In genomic region chr10:63154226-63154625, GRCm38 (mm10) we compare ENCODE assay signal across 12 mouse cellular contexts. TPM values are rescaled to one million over a fixed set of nuclear protein-coding genes. Genes with fewer than 3 reads are reported as not detected.
"Had no signal": no experiment of that assay in that cellular context is flagged by ENCODE, and none has a peak within 500 bp of the region (broad histone marks: within the 10 kb centered on the region; RNA-seq: fewer than 3 reads in every experiment).

No protein-coding gene starts in this region.

- H3K27me3 ChIP-seq: limb, embryonic 12.5 days; limb, embryonic 15.5 days; liver, embryonic 13.5 days had no signal

- H3K4me1 ChIP-seq: limb, embryonic 12.5 days; limb, embryonic 15.5 days; liver, embryonic 13.5 days had no signal

- H3K9ac ChIP-seq: limb, embryonic 12.5 days; limb, embryonic 15.5 days; liver, embryonic 13.5 days had no signal

- H3K27ac ChIP-seq: limb, embryonic 12.5 days; limb, embryonic 15.5 days; liver, embryonic 13.5 days had no signal

- H3K4me3 ChIP-seq: limb, embryonic 12.5 days; limb, embryonic 15.5 days; liver, embryonic 13.5 days had no signal

- H3K36me3 ChIP-seq: limb, embryonic 12.5 days; limb, embryonic 15.5 days; liver, embryonic 13.5 days had no signal

RNA-seq across cellular contexts. Expression of gene Mypn, which starts 49.5 kb away (rescaled TPM):
- total RNA-seq: megakaryocyte progenitor cell, adult 5-6 weeks; megakaryocyte-erythroid progenitor cell, adult 5-6 weeks had no signal
- polyA plus RNA-seq: spleen, adult 2 months had no signal

RNA-seq across cellular contexts. Expression of gene Atoh7, which starts 54.8 kb away (rescaled TPM):
- total RNA-seq: megakaryocyte progenitor cell, adult 5-6 weeks; megakaryocyte-erythroid progenitor cell, adult 5-6 weeks had no signal
- polyA plus RNA-seq: limb, embryonic 15.5 days; liver, embryonic 13.5 days; liver, embryonic 16.5 days; lung, adult 2 months; lung, embryonic 16.5 days; small intestine, adult 2 months; spleen, adult 2 months; stomach, embryonic 16.5 days; testis, adult 2 months had no signal
